Mouse (Mus musculus): ENCODE measurements around the gene Sars2.
"Not testable (repeated sequence)": the region's sequence is repeated elsewhere in the genome, so short reads cannot be mapped to it uniquely, and the experiment has no call there.

- TF ChIP-seq CTCF (IDR thresholded peaks at IDR 0.05; ENCODE audit: low read depth, low read length); POLR2A (IDR thresholded peaks at IDR 0.05; ENCODE audit: insufficient read depth, low read length): not testable (repeated sequence)
Observed at GRCm38 (mm10) chr7:28701306-28701705, 40.5 kb upstream of the Sars2 start.
